Mouse (Mus musculus): ENCODE measurements around the gene Ankrd35.
"Not testable (repeated sequence)": the region's sequence is repeated elsewhere in the genome, so short reads cannot be mapped to it uniquely, and the experiment has no call there.

The Ankrd35 gene

DNA sequence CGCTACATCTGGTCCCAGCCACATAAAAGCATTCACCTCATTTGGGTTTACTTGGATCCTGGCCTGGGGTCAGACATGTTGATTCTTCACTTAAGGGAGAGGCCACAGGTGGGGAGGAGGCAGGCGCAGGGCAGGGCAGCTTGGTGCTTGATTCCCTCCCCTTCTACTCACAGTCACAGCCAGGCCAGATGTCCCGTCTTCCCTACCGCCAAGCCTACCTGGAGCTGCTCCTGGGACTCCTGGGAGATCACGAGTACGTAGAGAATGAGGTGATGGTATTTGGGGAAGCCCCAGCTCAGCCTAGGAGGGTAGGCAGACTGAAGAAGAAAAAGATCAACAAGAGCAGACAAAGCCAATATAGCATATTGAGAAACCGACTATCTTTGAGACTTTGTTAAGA, 37.1 kb downstream of the Ankrd35 start:
- DNase-seq (ENCODE audit: low spot score) = no peak

DNA sequence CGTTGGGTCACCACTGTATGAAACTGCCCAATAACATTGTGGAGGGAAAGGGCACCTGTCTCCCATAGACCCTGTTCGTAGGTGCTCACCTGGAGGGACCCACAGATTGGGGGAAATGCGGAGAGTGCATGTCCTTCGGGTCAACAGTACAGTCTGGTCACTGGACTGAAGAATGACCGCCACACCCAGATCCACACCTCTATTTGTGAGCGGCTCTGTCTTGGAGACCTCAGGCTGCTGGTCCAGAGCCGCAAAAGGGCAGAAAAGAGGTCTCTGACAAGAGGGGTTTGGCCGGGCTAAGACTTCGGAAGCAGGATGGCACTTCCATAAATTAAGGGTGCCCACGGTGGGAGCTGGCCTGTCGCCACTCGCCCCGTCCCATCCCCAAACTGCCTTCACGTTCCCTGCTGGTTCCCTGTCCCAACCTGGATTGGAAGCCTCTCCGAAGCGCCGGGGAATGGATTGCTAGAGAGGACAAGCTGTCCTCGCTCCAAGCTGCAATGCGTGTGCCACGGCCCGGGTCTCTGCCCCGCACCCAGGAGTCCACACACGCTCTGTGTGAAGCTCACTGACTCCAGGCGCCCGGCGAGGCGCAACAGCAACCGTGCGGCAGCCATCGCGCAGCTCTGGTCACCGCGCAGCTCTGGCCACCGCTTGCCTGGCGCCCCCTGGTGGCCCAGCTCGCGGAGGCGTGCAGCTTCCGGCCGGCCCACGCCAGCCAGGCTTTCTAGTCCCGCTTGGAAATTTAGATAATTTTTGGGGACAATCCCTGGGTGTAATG, 38.2 kb downstream of the Ankrd35 start, which contains the start of gene Nudt17:
TSS of gene Nudt17 (minus strand) at position 660 of the 781 bp plus-strand sequence.
- peak; percentile 84 for DNase-seq (ENCODE audit: low spot score)

DNA sequence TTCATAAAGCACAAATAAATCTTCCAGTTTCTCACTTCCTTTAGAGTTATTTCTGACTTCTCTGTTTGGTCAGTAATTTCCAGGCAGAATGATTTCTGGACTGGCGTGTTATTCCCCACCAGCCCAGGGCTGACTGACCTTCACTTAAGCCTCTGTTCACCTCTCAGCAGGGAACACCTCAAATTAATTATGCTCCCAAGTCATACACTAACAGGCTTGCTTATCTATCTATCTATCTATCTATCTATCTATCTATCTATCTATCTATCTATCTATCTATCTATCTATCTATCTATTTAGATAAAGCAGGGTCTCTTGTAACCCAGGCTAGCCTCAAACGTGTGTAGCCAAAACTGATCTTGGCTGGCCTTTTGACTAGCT, 38.7 kb downstream of the Ankrd35 start:
- DNase-seq (ENCODE audit: low spot score) = no peak

DNA sequence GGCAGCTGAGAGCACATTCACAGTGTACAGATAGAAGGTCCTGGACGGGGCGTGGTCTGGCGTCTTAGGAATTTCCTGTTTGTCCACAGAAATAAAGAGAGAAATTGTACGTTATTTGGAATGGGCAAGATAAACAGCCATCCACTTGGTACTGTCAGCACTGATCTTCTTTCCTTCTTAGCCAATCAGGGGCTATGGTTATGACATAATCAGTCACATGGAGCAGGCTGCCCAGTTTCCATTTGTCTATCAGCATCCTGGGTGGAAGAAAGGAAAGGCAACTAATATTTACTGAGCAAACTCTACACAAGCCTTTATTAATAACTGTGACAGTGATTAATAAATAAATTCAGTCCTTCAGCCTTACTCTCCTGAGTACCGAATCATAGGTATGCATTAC, 44.4 kb downstream of the Ankrd35 start:
- DNase-seq (ENCODE audit: low spot score) = no peak

DNA sequence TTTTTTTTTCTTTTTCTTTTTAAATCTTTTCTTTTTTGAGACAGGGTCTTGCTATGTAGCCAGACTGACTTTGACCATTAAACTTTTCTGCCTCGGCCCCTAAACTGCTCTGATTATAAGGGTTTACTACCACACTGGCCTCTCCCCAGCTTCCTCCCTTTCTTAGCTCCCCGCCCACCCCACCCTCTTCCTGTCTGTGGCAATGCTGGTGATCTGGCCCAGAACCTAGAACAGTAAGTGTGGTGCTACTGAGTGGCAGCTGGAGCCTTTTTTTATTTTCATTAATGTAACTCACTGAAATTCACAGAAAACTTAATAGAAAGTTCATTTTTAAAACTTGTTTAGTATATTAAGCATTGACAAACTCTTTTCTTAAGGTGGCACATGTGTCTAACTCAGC, 45.9 kb downstream of the Ankrd35 start:
- DNase-seq (ENCODE audit: low spot score) = no peak

DNA sequence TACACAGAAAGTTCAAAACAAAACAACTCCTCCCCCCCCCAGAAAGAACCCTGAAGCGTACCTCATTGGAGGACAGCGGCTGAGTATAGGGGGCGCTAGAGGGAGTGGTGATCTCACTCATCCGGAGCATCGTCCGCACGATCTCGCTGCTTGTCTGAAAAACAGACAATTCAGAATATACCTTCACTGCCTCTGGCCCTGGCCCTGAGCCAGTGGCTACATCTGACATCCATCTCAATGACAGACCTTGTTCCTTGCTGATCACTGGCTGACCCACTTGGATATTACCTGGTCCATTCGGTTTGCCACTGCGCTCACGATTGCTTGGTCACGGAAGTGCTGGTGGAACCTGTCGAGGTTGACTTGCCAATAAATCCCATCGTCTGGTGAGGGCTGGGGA, 49.2 kb downstream of the Ankrd35 start:
- DNase-seq (ENCODE audit: low spot score) = no peak

DNA sequence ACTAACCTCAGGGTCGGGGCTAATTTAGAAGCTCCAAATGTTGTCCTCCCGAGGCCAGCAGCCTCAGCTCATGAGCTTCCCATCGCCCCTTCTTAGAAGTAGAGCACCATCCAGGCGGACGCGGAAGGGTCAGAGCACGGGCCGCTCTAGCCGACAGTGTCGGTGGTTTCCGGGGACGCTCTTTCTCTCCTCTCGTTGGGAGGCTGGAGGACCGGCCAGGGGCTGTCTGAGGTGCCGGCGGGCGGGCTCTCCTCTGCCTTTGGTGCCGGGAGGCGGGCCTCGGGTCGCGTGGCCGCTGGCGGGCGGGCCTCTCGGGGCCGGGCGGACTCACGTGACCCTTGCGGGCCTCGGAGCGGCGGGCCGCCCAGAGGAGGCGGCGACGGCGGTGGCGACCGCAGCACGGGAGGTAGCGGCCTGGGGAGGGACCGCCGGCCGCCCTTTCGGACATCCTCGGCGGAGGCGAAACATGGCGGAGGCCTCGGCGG, 57.5 kb downstream of the Ankrd35 start, which contains the start of the genes Polr3c and Rnf115:
TSS of gene Polr3c (minus strand) at position 286 of the 485 bp plus-strand sequence.
TSS of gene Rnf115 (plus strand) at position 322 of the 485 bp plus-strand sequence.
- DNase-seq (ENCODE audit: low spot score) = peak; percentile 97

DNA sequence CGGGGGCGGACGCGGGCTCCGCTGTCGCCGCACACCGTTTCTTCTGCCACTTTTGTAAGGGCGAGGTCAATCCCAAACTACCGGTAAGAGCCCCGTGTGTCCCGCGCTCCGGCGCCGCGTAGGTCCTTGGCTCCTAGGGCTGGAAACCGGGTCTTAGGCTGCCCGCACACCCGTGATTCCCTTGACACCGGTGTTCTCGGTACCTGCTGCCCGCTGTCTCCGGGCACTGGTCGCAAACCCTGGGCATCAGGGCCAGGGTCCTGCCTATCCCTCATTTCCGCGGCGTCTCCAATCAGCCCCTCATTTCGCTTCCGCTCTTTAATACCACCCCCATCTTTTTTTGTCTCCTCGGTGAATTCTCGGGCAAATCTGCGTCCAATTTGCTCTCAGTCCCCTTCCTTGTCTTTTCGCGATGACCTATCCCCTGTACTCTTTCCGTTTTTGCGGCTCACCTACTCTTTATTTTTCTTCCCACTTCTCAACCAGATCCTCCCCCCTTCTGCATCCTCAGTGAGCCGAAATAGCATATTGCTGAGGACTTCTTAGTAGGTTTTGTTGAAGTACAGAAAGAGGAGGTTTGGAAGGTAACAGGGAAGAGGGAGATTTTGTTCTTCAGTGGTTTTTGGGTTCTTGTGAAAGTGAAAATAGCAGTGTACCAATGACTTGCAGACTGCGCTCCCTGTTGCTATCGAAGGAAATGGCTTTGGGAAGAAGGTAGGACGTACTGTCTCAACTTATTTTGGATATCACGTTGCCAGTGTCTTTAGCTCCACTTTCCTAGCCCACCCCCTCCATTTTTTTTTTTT, 58.1 kb downstream of the Ankrd35 start:
- DNase-seq (ENCODE audit: low spot score) = no peak

DNA sequence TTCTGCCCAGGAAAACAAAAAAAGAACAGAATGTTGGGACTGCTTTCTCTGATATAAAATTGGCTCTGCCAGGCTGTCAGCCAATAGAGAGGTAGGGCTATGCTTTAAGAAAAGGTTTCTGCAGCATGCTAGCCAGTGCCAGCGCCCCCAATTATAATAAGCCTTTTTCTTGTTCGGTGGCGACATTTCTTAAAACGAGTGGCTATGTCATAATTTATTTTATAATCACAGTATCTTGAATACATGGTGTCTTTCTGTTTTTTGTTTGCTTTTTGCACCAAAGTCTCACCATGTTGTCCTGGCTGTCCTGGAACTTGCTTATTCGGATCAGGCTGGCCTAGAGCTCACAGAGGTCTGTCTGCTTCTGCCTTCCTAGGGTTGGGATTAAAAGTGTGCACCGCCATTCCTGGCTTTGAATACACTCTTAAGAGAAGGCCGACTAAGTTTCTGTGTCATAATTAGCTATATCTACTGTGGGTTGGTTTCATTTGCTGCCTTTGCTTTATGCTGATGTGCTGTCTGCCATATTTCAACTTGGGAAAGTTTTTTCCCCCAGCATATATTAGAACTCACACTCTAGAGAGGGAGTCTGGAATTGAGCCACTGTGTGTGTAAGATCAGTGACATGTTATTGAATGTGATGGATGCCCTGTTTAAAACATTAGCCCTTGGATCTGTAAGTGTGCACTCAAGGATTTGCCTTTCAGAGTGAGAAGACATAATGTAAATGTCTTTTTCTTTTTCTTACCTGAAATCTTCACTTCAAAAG, 58.9 kb downstream of the Ankrd35 start:
- DNase-seq (ENCODE audit: low spot score) = no peak

DNA sequence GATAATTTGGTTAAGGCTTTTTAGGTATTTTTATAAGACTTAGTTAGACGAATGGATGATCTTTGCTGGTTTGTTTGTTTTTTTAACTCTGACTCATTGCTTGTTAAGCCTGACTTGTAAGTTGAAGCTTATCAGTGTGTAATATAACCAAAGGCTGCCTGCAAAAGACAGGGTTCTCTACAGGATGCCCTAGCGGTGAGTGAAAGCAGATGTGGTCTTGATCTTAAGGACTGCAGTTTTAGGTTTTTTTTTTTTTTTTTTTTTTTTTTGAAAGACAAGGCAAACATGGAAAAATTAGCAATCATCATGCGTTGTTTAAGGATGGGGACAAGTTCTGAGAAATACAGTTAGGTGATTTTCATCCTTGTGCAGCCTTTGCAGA, 59.5 kb downstream of the Ankrd35 start:
- no peak for DNase-seq (ENCODE audit: low spot score)

DNA sequence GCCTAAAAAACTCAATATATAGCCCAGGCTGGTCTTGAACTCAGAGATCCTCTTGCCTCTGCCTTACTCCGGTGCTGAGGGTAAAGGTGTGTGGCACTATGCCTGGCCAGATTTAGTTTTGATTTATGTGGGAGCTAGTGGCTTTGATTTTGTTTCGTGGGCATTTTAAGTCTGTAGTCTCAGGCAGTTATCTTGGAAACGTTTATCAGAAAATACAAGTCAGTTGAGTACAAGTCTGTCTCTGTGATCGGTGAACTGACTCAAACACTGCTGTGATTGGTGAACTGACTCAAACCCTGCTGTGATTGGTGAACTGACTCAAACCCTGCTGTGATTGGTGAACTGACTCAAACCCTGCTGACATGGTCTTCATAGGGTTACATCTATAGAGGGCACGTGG, 60.9 kb downstream of the Ankrd35 start:
- DNase-seq (ENCODE audit: low spot score) = no peak

DNA sequence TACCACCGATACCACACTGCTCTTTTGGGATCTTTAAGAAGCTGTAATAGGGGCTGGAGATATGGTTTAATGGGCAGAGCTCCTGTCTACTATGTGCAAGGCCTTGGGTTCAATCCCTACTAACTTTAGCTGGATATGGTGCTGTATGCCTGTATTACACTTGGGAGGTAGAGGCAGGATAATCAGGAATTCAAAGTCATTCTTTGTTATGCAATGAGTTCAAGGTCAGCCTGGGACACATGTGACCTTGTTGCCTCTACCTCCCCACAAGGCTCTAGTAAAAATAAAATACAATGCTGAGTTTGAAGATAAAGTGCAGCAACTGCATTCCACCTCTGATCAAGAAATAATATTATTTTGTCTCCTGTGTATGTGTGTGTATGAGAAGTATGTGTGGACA, 64.1 kb downstream of the Ankrd35 start:
- DNase-seq (ENCODE audit: low spot score) = no peak

DNA sequence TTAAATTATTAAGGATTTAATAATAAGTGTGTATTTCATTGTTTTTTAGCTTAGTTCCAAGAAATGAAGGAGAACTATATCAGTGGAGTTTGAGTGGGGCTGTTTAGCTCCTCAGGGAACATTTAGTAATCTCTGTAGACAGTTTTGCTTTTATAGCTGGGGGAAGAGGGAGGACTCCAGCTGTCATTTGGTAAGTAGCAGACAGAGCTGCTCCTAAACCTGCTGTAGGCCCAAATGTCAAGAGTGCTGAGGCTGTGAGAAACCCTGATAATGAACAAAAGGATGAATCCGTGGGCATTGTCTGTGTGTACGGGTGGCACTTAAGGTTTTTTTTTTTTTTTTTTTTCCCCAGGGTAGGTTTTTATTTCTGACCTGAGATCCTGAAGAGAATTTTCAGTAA, 65.3 kb downstream of the Ankrd35 start:
- no peak for DNase-seq (ENCODE audit: low spot score)

DNA sequence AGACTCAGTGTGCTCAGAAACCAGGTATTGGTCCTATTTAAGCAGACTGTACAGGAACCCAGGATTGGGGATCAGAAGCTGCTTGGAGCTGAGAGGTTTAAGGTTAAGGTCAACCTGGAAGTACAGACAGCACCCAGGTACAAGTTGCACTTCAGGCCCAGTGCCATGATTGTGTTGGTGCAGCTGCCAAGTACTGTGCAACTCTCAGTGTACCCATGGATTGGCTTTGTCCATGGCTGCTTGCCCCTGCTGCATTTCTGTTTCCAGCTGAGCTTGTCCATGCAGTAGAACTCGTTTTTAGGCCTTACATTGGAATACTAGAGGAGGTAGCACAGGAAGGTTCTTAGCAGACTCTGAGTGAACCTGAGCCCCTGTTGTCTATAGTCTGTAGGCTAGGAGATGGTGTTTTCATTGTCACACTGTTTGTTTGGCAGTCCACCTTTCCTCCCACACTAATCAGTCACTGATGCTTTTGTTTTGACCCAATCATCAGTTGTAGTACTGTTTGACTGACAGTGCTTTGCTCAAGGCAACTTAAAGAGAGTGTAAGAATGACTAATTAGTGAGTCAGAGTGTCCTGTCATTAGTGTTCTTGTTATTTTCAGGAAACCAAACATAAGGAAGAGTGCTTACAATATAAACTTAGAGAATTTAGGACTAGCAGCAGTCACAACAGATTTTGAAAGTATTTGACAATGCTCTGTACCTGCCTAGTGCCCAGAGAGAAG, 67.2 kb downstream of the Ankrd35 start:
- DNase-seq (ENCODE audit: low spot score) = peak; percentile 22

DNA sequence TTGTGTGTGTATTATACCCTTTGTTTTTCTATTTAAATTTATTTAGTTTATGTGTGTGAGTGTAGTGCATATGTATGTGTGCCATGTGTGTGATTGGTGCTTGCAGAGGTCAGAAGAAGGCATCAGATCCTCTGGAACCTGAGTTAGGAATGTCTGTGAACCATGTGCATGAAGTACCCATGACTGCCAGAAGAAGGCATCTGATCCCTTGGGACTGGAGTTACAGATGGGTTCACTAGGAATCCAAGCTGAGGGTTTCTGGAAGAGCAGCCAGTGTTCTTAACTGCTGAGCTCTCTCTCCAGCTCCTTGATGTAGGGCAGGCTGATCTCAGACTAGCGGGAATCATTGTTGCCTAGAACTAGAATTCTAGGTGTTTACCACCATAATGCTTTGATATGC, 68.1 kb downstream of the Ankrd35 start:
- no peak for DNase-seq (ENCODE audit: low spot score)

DNA sequence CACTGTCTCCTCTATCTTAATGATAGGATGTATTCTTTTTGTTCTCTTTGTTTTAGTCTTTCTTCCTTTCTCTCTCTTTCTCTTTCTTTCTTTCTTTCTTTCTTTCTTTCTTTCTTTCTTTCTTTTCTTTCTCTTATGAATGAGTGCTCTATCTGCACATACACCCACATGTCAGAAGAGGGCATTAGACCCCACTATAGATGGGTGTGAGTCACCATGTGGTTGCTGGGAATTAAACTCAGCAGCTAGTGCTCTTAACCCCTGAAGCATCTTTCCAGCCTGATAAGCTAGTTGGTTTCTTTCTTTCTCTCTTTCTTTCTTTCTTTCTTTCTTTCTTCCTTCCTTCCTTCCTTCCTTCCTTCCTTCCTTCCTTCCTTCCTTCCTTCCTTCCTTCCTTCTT, 70.3 kb downstream of the Ankrd35 start:
- not testable (repeated sequence) for DNase-seq (ENCODE audit: low spot score)
